Mouse (Mus musculus): ENCODE results near the gene Fstl4.

The Fstl4 gene

DNA sequence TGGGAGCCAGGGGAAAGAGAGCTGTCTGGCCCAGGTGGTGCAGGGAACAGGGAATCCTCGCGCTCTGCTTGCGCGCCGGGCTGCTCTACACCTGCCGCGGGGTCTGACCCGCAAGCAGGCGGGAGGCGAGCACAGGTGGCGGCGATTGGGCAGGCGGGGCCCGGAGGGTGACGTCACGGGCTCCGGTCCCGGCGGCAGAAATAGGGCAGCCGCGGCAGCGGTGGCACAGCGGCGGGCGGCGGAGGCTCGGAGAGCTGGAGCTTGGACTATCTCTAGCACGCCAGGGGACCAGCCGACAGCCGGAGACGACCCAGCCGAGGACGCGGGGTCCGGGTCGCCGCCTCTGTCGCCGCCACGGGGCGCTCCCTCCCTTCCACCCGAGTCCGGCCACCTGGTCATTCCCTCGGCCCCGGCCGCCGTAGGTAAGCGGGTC is at the start of gene Fstl4:
Fstl4 (plus strand) TSS at position 174 of the 433 bp plus-strand sequence.
- in situ Hi-C loops (cut with MboI), result no loop called here

DNA sequence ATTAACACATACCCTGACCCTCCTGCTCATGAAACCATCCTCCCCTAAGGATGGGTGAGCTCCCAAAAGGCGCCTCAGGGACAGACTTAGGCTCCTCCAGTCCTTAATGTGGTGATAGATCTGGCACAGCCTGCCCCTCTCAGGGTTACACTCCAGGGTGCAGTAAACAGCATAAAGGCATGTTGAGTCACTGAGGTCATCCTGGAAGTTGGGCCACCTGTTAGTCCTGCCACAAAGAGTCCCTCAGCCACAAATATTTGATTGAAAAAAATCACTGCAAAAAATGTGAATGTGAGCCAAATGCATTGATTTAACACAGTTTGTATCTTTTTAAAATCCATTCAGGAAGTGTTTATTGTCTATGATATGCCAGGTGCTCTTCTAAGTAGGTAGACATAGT is 45.9 kb upstream of the Fstl4 start:
- in situ Hi-C loops (cut with MboI), result no loop called here

DNA sequence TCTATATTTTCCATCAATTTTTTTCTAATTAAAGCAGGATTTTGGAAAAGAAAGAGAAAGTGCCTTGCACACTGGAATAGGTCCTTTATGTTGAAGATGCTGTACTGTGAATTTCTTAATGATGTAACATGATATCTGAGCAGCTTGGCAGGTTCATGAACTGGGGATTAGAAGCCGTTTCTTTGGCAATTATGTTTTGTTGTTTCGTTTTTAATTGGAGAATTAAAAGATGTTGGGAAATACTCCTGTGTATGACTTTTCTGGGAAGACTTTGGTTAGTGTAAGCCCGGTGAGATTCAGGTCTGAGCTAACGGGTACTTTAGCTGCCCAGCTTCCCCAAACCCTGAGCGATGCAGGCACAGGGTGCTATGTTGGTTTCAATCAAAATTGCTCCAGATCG is 43.3 kb upstream of the Fstl4 start:
- in situ Hi-C loops (cut with MboI), result no loop called here

DNA sequence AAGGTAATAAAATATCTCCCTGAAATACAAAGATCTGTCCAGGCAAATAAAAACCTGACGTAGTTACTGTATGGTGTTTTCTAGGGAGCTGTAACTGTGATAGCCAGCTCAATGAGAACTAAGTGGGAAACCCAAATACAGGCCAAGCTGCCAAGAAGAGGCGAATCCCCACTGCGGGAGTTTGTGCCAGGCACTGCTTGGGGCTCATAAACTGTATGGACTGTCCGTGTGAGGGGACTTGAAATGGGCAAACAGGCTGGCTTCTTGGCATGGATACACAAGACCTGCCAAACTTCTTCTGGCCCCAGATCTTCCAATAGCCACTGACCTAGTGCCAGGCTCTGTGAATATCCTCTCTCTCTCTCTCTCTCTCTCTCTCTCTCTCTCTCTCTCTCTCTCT is 41.7 kb upstream of the Fstl4 start:
- in situ Hi-C loops (cut with MboI), result no loop called here

DNA sequence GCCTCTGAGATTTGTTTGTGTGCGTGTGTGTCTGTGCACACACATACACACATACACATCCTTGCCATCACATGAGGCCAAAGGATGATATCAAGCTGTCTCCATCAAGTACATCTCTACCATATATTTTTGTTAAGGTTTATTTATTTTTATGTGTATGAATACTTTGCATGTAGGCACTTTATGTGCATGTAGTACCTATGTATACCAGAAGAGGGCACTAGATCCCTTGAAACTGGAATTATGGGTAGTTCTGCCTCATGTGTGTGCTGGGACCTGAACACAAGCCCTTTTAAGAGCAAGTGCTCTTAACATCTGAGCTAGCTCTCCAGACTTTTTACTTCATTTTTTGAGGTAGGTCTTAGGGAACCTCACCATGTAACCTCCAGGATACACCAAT is 38.4 kb upstream of the Fstl4 start:
- in situ Hi-C loops (cut with MboI), result no loop called here

DNA sequence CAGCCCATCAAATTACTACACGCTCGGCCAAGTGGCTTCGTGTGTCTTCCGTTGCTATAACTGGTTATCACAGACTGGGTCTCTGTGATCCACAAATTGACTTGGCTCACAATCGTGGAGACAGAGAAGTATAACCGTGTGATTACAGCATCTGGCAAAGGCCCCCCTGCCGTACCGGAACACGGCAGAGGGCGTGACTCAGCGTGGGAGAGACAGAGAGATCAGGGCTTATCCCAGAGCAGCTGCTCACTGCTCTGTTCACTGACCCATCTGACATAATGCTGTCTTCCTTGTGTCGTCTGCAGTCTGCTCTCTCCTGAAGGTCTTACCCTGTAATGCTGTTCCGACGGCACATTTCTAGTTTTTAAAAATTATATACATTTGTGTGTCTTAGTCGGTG is 36.0 kb upstream of the Fstl4 start:
- in situ Hi-C loops (cut with MboI), result no loop called here

DNA sequence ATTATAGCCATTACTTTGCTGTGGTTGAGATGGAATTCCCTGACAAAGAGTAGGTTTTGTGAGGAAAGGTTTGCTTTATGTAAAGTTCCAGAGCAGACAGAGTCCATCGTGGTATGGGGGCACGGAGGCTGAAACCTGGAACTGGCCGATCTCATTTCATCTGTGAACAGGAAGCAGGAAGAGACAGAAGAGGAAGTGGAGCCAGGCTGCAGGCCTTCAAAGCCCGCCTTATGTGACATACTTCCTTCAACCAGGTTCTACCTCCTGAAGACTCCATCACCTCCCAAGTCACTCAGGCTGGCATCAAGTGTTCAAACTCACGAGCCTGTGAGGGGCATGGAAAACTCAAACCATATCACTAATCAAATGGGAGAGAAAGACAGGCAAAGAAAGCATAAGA is 34.5 kb upstream of the Fstl4 start:
- in situ Hi-C loops (cut with MboI), result no loop called here

DNA sequence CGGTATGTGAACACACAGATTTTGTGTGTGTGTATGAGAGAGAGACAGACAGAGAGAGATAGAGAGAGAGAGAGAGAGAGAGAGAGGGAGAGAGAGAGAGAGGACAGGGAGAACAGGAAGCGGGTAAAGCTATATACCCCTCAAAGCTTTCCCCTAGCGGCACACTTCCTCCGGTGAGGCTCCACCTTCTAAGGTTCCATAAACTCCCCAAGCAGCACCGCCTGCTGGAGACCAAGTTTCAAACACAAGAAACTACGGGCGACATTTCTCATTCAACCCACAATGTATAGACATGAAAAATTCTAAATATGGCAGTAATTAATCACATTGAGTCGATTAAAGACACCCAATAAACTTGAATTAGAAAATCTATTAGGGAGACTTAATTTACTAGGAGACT is 32.5 kb upstream of the Fstl4 start:
- in situ Hi-C loops (cut with MboI), result no loop called here

DNA sequence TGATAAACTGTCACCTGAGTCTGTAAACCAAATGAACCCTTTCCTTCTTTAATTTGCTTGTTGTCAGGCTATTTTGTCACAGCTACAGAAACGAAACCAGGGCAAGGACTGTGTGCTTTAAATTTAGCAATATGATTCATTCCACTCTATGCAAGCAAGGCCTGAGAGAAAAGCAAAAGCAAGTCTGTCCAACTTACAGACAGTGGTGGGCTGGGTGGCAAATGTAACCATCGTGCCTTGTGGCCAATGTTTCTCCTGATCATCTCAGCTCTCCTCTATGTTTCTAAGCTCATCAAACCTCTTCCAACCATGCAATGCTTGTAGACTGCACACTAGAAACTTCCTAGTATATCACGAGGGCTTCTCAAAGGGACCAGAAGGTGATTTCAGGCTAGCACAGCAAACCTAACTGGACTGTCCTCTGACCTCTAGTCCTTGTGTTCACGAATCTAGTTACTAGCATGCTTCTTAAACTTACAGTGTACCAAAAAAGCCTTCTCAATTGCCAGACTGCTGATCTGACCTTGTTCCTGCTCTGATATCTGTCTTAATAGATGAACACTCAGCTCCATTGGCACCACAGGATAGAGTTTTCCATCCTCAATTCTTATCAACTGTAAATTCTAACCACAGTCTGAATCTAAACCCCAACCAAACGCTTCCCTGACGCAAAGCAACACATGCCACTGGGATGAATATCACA is 29.8 kb upstream of the Fstl4 start:
- in situ Hi-C loops (cut with MboI), result no loop called here

DNA sequence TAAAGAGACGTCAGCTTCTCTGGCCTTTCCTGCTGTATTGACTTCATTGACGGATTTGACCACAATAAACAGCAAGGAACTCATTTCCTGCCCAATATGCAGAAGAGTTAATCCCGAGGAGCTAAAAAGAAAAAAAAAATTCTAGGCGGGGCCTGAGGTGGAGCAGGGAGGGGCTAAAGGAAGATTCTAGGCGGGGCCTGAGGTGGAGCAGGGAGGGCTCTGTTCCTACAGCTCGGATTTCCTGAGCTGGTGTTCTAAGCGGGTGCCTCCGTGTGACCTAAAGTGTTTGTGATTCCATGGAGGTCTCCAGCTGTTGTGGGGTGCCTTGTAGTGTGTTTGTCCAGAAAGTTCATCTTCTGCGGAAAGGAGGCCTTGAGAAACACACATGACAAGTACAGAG is 25.2 kb upstream of the Fstl4 start:
- in situ Hi-C loops (cut with MboI), result no loop called here

DNA sequence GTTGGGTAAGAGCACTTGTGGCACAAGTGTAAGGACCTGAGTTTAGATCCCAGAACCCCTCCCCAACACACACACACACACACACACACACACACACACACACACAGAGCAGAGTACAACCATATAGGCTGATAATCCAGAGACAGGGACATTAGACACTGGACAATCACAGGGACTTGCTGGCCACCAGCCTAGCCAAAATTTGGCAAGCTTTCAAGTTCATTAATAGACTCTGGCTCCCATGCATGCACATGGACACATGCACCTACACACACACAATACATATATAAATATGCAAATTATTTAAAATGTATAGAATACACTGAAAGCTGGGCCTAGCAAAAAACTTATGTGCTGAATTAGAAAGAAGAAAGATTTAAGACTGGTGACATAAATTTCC is 24.0 kb upstream of the Fstl4 start:
- in situ Hi-C loops (cut with MboI), result no loop called here

DNA sequence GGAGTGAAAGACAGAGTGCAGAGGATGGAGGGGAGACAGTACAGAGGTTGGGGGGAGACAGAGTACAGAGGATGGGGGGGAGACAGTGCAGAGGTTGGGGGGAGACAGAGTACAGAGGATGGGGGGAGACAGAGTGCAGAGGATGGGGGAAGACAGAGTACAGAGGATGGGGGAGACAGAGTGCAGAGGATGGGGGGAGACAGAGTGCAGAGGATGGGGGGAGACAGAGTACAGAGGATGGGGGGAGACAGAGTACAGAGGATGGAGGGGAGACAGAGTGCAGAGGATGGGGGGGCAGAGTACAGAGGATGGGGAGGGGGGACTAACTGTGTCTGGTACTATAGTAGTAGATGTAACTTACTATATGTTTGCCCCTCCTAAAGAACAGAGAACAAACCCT is 20.5 kb upstream of the Fstl4 start:
- in situ Hi-C loops (cut with MboI), result no loop called here

DNA sequence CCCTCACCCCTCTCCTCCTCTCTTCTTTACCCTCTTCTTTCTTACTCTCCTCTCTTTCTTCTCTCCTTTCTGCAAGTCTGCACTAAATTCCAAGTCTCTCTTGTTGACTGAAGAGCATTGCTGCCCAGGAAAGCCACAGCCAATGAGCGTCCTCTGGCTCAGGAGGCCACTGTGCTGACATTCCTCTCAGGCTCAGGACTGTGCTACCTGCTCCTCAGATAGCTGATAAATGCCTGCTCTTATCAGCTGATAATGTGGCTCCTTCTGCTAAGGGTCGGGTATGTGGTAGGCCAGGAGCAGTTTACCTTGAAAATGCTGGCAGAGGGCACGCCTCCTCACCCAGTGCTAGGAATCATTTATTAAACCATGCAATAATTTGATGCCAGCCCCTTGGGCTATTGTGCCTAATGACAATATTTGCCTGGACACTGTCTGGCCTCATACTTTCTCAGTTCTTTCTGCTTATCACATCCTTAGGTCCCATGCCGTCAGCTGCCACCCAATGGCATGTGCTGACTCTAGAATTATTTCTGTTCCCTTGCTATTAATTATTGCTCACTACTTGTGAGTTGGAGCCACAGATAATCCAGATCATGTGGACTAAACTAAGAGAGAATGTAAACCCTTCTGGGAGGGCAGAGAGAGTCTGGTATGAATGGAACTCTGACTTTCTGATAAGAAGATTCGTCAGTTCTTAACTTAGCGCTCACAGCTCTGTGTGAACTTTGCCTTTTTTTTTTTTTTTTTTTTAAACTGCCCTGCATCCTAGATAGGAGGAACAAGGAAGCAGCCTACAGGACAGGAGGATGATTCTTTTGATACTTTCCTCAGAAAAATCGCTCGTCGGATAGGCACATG is 19.6 kb upstream of the Fstl4 start:
- in situ Hi-C loops (cut with MboI), result no loop called here

DNA sequence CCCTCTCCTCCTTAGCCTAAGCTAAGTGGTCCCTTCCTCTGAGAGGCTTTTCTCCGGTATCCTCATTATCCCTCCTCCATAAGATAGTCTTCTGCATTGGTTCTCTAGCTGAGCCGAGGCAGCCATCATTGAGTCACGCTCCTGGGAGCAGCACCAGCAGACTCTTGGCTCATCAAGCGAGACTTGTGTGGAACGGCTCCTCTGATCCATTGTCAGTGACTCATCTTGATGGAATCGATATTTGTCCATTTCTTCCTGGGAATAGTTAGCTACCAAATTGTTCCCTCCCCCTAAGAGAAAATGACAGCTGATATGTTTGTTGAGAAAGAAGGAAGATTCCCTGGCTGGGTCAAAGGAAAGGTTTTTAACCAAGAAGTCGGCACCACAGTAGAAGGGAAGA is 17.2 kb upstream of the Fstl4 start:
- in situ Hi-C loops (cut with MboI), result no loop called here

DNA sequence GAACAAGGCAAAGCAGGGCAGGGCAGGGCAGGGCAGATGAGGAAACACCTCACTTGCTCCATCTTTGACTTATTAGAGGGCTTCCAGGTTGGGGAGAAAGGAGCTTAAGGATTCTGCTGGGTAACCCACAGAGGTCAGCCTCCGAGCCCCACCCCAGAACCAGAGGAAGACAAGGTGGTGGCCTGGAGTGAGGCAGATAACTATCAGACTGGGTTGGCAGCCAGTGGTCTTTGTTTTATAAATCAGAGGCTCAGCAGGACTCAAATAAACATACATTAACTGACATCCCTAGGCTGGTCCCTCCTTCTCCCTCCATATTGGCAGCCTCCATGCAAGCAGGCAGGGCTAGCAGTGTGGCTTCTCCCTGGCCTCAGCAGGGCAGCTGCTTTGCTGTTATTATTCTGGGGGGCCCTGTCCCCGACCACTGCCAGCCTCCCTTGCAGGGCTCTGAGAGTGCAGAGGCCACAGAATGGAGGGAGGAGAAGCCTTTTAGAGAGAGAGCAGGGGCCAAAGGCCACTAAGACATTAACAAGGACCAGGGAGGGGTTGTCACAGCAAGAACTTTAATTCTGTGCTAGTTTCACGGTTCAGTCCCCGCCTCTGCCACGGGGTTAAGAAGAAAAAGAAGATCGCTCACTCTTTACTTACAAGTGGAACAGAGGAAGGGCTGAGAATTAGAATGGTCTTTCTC is 16.5 kb upstream of the Fstl4 start:
- in situ Hi-C loops (cut with MboI), result no loop called here

DNA sequence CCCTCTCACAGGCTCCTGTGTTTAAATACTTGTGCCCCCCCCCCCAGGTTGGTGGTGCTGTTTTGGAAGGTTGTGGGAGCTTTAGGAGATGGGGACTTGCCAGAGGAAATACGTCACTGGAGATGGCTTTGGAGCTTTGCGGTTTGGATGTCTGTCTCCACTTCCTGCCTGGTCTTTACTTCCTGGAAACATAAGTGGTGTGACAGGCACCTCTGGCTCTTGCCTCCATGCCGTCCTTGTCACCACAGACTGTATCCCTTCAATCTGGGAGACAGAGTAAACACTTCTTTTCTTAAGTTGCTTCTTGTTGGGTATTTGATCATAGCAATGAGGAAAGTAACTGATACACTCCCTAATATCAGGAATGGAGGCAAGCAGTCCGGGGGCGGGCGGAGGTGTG is 14.4 kb upstream of the Fstl4 start:
- in situ Hi-C loops (cut with MboI), result no loop called here

DNA sequence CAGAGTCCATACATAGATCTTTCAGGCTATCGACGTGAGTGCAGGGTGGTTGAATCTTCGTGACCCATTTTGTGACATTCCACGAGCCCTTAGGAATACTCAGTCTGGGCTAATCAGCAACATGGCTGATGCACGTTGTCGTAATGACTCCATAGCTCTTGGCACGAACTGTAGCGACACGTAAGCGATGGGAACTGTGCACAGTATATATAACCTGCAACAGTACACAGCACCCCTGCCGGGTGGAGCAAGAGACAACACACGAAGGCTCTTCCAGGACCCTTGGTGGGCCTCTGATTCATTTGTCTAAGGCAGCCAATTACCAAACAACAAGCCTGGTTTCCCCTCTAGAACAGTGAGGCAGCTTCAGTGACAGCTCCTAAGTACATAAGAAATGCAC is 11.9 kb upstream of the Fstl4 start:
- in situ Hi-C loops (cut with MboI), result no loop called here

DNA sequence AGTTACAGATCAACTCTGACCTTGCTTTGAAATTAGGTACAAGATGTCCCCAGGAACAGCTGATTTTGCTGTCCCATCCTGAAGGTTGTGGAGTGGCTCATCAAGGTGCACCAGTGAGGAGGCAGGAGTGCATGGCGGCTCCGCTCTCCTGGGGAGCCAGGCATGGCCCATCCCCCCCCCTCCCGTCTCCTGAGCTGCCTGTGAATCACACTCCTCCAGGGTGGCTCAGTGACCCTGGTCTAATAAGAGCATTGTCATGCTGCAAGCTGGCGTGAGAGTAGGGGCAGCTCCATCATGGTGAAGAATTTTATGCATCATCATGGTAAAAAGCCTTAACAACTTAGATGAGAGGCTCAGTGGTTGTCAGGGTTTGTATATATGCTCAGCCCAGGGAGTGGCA is 11.2 kb upstream of the Fstl4 start:
- in situ Hi-C loops (cut with MboI), result no loop called here

DNA sequence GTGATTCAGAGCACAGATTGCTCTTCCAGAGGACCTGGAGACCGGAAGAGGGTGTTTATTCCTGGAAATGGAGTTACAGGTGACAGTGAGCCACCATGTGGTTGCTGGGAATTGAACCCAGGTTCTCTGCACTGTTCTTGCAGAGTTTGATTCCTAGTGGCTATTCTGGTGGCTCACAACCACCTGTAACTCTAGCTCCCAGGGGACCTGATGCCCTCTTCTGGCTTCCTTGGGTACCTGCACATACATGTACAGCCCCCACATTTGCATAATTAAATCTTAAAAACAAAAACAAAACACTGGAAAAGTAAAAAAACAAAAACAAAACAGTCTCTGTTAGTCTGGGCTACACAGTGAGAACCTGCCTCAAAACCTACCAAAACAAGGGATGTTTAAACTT is 2.6 kb upstream of the Fstl4 start:
- in situ Hi-C loops (cut with MboI), result no loop called here

DNA sequence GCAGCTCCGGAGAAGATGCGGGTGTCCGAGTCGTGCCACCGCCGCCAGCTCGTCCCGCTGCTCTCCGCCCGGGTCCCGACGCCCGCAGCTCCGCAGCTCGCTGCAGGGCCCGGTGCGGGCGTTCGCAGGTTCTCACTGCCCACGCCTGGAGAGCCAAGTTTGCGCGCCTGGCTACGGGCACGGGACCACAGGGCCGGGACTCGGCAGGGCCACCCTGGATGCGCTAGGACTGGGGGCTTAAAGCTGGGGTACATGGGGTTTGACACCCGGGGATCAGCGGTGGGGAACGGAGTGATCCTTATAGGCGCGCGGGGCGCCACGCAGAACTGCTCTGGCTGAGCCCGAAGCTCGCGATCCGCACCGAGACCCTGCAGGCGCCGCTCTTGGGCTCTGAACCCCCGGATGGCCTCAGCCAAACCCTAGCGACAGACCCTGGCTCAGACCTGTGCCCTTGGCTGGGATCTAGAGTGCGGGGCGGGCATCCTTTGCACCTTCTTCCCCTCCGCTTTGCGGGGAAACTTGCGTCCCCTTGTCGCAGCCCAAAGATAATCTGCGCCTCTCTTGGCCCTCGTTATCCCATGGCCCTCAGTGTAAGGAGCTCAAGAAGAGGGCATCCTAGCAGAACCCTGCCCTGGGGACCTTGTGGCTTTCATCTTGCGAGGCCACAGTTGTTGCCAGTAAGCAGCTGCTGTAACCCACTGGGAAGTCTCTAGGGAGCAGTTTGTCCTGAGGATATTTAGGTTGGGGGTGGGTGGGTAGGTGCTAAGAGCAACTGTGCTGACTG is 652 bp downstream of the Fstl4 start:
- in situ Hi-C loops (cut with MboI), result no loop called here

DNA sequence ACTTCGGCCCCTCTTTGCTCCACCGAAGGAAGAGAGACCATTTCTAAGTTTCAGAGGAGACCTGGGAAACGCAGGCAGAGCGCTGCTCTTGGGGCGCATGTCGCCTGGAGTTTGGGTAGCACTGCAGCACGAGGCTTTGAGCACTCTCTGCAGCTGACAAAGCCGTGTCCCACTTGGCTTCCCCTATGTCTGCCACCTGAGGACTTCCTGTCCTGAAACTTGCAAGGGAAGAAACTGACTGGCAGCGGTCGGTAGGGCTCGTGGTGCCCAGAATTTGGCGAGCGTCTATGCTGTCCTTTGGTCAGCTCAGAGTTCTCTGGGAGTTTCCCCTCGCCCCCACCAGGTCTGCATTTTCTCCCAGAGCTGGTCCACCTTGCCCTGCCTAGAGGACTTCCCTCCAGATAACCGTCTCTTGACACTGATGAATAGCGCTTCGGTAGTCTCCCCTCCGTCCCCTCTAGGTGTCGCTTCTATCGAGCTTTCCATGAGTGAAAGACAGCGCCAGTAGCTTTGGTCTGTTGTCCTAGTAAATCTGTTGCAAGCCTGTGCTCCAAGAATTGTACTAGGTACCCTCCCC is 1.3 kb downstream of the Fstl4 start:
- in situ Hi-C loops (cut with MboI), result no loop called here

DNA sequence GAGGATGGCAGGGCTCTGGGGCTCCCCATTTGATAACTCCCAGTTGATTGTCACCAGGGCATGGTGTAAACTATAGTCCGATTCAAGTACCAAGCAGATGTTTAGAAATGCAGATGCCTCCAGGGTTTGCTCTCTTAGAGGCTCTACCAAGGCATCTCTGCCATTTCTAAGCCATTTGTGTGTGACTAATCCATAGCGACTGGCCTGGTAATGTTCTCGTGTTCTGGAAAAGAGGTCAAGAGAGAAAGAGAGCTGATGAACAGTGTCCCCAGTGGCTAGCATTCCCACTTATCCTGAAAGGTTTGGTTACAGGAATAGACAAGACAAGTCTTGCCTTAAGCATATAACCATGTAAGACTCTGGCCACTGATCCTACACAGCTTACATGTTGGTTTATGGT is 3.5 kb downstream of the Fstl4 start:
- in situ Hi-C loops (cut with MboI), result no loop called here
